Mouse (Mus musculus): ENCODE data around the gene Gabbr2.

DNA sequence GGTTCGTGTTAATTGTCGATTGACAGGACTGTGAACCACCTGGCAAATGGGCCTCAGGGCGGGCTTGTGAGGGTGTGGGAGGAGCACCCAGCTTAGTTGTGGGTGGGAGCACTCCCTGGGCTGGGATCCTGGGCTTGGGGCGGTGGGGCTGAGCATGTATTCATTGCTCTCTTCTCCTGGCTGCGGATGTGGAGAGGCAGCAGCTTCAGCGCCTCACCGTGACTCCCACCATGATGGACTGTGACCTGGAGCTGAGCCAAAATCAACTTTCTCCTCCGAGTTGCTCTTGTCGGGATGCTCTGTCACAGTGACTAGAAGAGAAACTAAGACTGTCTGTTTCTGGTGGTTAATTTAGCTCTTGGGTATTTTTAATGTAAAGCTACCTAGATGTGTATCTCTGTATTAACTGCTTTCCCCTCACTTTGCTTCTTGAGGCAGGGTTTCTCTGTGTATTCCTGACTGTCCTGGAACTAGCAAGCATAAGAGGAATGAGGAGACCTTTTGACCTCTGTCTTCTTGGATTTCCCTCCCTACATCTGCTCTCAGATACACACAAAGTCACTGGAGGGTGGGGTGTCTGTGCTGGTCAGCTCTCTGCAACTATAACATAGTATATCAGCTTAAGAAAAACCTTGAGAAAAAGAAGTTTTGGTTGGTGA is 200.9 kb downstream of the Gabbr2 start:
- no peak for TF ChIP-seq FLI1 (IDR thresholded peaks at IDR 0.05; ENCODE audit: low read length)
- no peak for TF ChIP-seq GATA1 (IDR thresholded peaks at IDR 0.05; ENCODE audit: borderline replicate concordance, low read length)

All from megakaryocyte, embryonic 14.5 days (primary cell).